Mouse (Mus musculus) MEL (cell line): ENCODE measurements at regions not wholly inside any gene's neighbourhood (a gene's known extent, or its start where the extent isn't known, plus 50 kb on each side); places are given as distances from the start of the nearest gene placed in this dataset.

ENCODE experiments used
- BHLHE40 ChIP-seq: IDR thresholded peaks from 2 replicates; pipeline ENCODE4 v1.6.1; 2012; ENCODE audit warnings: low read depth, mild to moderate bottlenecking, inconsistent platforms, low read length, improper control_type of control experiment, borderline replicate concordance
- CHD2 ChIP-seq: IDR thresholded peaks from 2 replicates; pipeline ENCODE4 v1.6.1; 2011; ENCODE audit warnings: low read length, improper control_type of control experiment
- CTCF ChIP-seq, 3 experiments: IDR thresholded peaks in 2 of 3; conservative IDR thresholded peaks in 1 of 3; 2 replicates each; pipeline ENCODE4 v1.5.1; 2011 to 2012; ENCODE audit warnings: low read length in 3 of 3, low read depth in 2 of 3, mild to moderate bottlenecking in 2 of 3, improper control_type of control experiment in 1 of 3, inconsistent platforms in 1 of 3, mixed read lengths in 1 of 3, moderate library complexity in 1 of 3; ENCODE audit not compliant: control insufficient read depth in 1 of 3, insufficient read depth in 1 of 3, poor library complexity in 1 of 3, severe bottlenecking in 1 of 3
- EP300 ChIP-seq, 2 experiments: IDR thresholded peaks; 2 replicates each; pipeline ENCODE4 v1.6.1; 2011; ENCODE audit warnings: improper control_type of control experiment in 2 of 2, low read length in 2 of 2, low read depth in 1 of 2, mild to moderate bottlenecking in 1 of 2
- ETS1 ChIP-seq: IDR thresholded peaks from 2 replicates; pipeline ENCODE4 v1.6.1; 2012; ENCODE audit warnings: low read depth, mild to moderate bottlenecking, inconsistent platforms, low read length, improper control_type of control experiment, moderate library complexity
- HCFC1 ChIP-seq: IDR thresholded peaks from 2 replicates; pipeline ENCODE4 v1.6.1; 2012; ENCODE audit warnings: low read depth, mild to moderate bottlenecking, inconsistent platforms, low read length, improper control_type of control experiment, moderate library complexity
- JUND ChIP-seq: IDR thresholded peaks from 2 replicates; pipeline ENCODE4 v1.6.1; 2011; ENCODE audit warnings: low read depth, mild to moderate bottlenecking, improper control_type of control experiment, low read length
- MAZ ChIP-seq: IDR thresholded peaks from 2 replicates; pipeline ENCODE4 v1.6.1; 2012; ENCODE audit warnings: low read depth, mild to moderate bottlenecking, inconsistent platforms, low read length, improper control_type of control experiment
- MYB ChIP-seq: IDR thresholded peaks from 2 replicates; pipeline ENCODE4 v1.6.1; 2011; ENCODE audit warnings: mild to moderate bottlenecking, low read depth, low read length, improper control_type of control experiment
- POLR2A ChIP-seq, 2 experiments: IDR thresholded peaks; 2 replicates each; pipeline ENCODE4 v1.6.1; 2011 to 2012; ENCODE audit warnings: low read length in 2 of 2, mild to moderate bottlenecking in 2 of 2, control low read depth in 1 of 2, improper control_type of control experiment in 1 of 2, low read depth in 1 of 2, moderate library complexity in 1 of 2; ENCODE audit not compliant: control insufficient read depth in 1 of 2, insufficient read depth in 1 of 2, poor library complexity in 1 of 2
- POLR2AphosphoS2 ChIP-seq: IDR thresholded peaks from 2 replicates; pipeline ENCODE4 v1.6.1; 2011; ENCODE audit warnings: low read length, improper control_type of control experiment
- TBP ChIP-seq: IDR thresholded peaks from 2 replicates; pipeline ENCODE4 v1.8.0; 2011; ENCODE audit warnings: low read depth, low read length, improper control_type of control experiment
- USF1 ChIP-seq: IDR thresholded peaks from 2 replicates; pipeline ENCODE4 v1.6.1; 2014; ENCODE audit warnings: low read depth, mild to moderate bottlenecking, inconsistent platforms, low read length, improper control_type of control experiment, moderate library complexity
- ZMIZ1 ChIP-seq: IDR thresholded peaks from 2 replicates; pipeline ENCODE4 v1.6.1; 2012; ENCODE audit warnings: low read depth, mild to moderate bottlenecking, inconsistent platforms, low read length, improper control_type of control experiment, moderate library complexity

- TF ChIP-seq BHLHE40: no peak
- TF ChIP-seq CTCF (IDR thresholded peaks at IDR 0.05 in 2 of 3, conservative IDR thresholded peaks at IDR 0.05 in 1 of 3; ENCODE audit: control insufficient read depth in 1 of 3, insufficient read depth in 1 of 3, low read depth in 2 of 3, low read length in 3 of 3, poor library complexity in 1 of 3, severe bottlenecking in 1 of 3): no peak
- TF ChIP-seq JUND: no peak
- no peak for TF ChIP-seq ETS1
- no peak for TF ChIP-seq HCFC1
- no peak for TF ChIP-seq POLR2AphosphoS2
- no peak for TF ChIP-seq TBP
- no peak for TF ChIP-seq EP300 (IDR thresholded peaks at IDR 0.05; ENCODE audit: low read depth in 1 of 2, low read length in 2 of 2)
- TF ChIP-seq USF1: no peak
- TF ChIP-seq ZMIZ1: no peak
- no peak for TF ChIP-seq CHD2
- no peak for TF ChIP-seq MAZ
- no peak for TF ChIP-seq MYB
- TF ChIP-seq POLR2A (IDR thresholded peaks at IDR 0.05; ENCODE audit: control insufficient read depth in 1 of 2, insufficient read depth in 1 of 2, low read depth in 1 of 2, low read length in 2 of 2, poor library complexity in 1 of 2): no peak
Observed at GRCm38 (mm10) chr3:156418124-156418523, 143.5 kb upstream of the Negr1 start.
